Mouse (Mus musculus): ENCODE data around the gene Tmem175. TPM values are rescaled to one million over a fixed set of nuclear protein-coding genes. Genes with fewer than 3 reads are reported as not detected.

Tmem175 gene
- polyA plus RNA-seq (2014; fragmentation: Nextera tagmentation; extraction: Ambion mirVana): 21.0 and 21.9 TPM in 2 replicates

GRCm38 (mm10) chr5:108629634-108630483, at the start of gene Tmem175, which contains the start of gene Gak:
Gene Tmem175, plus strand, starts transcription at chr5:108629770.
Gene Gak, minus strand, starts transcription at chr5:108629755.
- ATAC-seq (replicated peaks; ENCODE audit: insufficient number of reproducible peaks, low FRiP score, low TSS enrichment, low read depth): peak; percentile 97
- peak; percentile 96 for DNase-seq (ENCODE audit: low spot score)
- under 1% methylated on average over 58 of the region's 58 CpGs for WGBS
- H3K9me3 ChIP-seq (replicated peaks; ENCODE audit: control insufficient read depth, low read length): no peaks in the 10 kb centered on the region
- H3K36me3 ChIP-seq (replicated peaks; ENCODE audit: control insufficient read depth, insufficient read depth, low read depth, low read length): no peaks in the 10 kb centered on the region
- peak within 1 kb of the TSS; percentile 78 for H3K27ac ChIP-seq (replicated peaks; ENCODE audit: low read depth, low read length)
- peak within 1 kb of the TSS; percentile 86 for H3K4me3 ChIP-seq (ENCODE audit: low read depth, low read length)
- no peaks in the 10 kb centered on the region for H3K27me3 ChIP-seq (ENCODE audit: control insufficient read depth, insufficient read depth, low read length)
- peak within 1 kb of the TSS; percentile 96 for H3K9ac ChIP-seq (replicated peaks; ENCODE audit: low read length)
- no peaks in the 10 kb centered on the region for H3K4me1 ChIP-seq (ENCODE audit: control insufficient read depth, insufficient read depth, low read length)
- peak within 1 kb of the TSS; percentile 85 for H3K4me2 ChIP-seq (ENCODE audit: low read depth, low read length)

GRCm38 (mm10) chr5:108581361-108581891, 48.1 kb upstream of the Tmem175 start:
- Histone ChIP-seq H3K4me2 (ENCODE audit: low read depth, low read length) (no peak overlapping the region), H3K4me1 (ENCODE audit: control insufficient read depth, insufficient read depth, low read length) (no peaks in the 10 kb centered on the region), H3K4me3 (ENCODE audit: low read depth, low read length) (no peak overlapping the region), H3K27me3 (ENCODE audit: control insufficient read depth, insufficient read depth, low read length) (no peaks in the 10 kb centered on the region), H3K9me3 (replicated peaks; ENCODE audit: control insufficient read depth, low read length) (no peaks in the 10 kb centered on the region), H3K27ac (replicated peaks; ENCODE audit: low read depth, low read length) (no peak overlapping the region), H3K36me3 (replicated peaks; ENCODE audit: control insufficient read depth, insufficient read depth, low read depth, low read length) (peaks cover 10% of the 10 kb centered on the region), H3K9ac (replicated peaks; ENCODE audit: low read length) (no peak overlapping the region)
- 91% methylated on average over 3 of the region's 3 CpGs for WGBS
- ATAC-seq (replicated peaks; ENCODE audit: insufficient number of reproducible peaks, low FRiP score, low TSS enrichment, low read depth): no peak
- no peak for DNase-seq (ENCODE audit: low spot score)

GRCm38 (mm10) chr5:108599923-108600322, 29.6 kb upstream of the Tmem175 start:
- Histone ChIP-seq H3K36me3 (replicated peaks; ENCODE audit: control insufficient read depth, insufficient read depth, low read depth, low read length) (peaks cover 6% of the 10 kb centered on the region), H3K27me3 (ENCODE audit: control insufficient read depth, insufficient read depth, low read length) (no peaks in the 10 kb centered on the region), H3K9me3 (replicated peaks; ENCODE audit: control insufficient read depth, low read length) (no peaks in the 10 kb centered on the region), H3K4me3 (ENCODE audit: low read depth, low read length) (no peak overlapping the region), H3K27ac (replicated peaks; ENCODE audit: low read depth, low read length) (no peak overlapping the region), H3K4me2 (ENCODE audit: low read depth, low read length) (no peak overlapping the region), H3K4me1 (ENCODE audit: control insufficient read depth, insufficient read depth, low read length) (no peaks in the 10 kb centered on the region), H3K9ac (replicated peaks; ENCODE audit: low read length) (no peak overlapping the region)
- WGBS: 91% methylated on average over 1 of the region's 1 CpGs
- no peak for DNase-seq (ENCODE audit: low spot score)
- ATAC-seq (replicated peaks; ENCODE audit: insufficient number of reproducible peaks, low FRiP score, low TSS enrichment, low read depth): no peak

GRCm38 (mm10) chr5:108602537-108602936, 27.0 kb upstream of the Tmem175 start:
- Histone ChIP-seq H3K4me3 (ENCODE audit: low read depth, low read length) (no peak overlapping the region), H3K36me3 (replicated peaks; ENCODE audit: control insufficient read depth, insufficient read depth, low read depth, low read length) (peaks cover 5% of the 10 kb centered on the region), H3K27ac (replicated peaks; ENCODE audit: low read depth, low read length) (no peak overlapping the region), H3K9me3 (replicated peaks; ENCODE audit: control insufficient read depth, low read length) (no peaks in the 10 kb centered on the region), H3K4me2 (ENCODE audit: low read depth, low read length) (no peak overlapping the region), H3K4me1 (ENCODE audit: control insufficient read depth, insufficient read depth, low read length) (no peaks in the 10 kb centered on the region), H3K9ac (replicated peaks; ENCODE audit: low read length) (no peak overlapping the region), H3K27me3 (ENCODE audit: control insufficient read depth, insufficient read depth, low read length) (no peaks in the 10 kb centered on the region)
- ATAC-seq (replicated peaks; ENCODE audit: insufficient number of reproducible peaks, low FRiP score, low TSS enrichment, low read depth): no peak
- DNase-seq (ENCODE audit: low spot score): no peak
- WGBS: 94% methylated on average over 9 of the region's 9 CpGs

DNA sequence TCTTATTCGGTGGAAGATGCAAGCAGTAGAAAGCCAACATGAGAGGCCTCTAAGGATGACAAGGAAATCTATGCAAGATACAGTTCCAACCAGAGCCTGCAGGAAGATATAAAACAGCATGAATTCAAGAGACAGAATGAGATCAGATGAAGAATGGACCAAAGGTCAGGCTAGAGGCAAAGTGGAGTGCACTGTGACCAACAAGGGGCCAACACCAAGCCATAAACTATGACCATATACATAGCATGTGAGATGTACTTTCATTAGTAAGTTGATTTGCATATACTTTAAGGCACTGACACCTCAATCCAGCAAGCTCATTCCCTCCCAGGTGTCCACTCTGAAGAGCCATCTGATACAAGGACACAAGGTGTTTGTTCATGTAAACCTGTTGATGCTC, 19.1 kb upstream of the Tmem175 start:
- no peaks in the 10 kb centered on the region for H3K4me1 ChIP-seq (ENCODE audit: control insufficient read depth, insufficient read depth, low read length)
- WGBS: 96% methylated on average over 1 of the region's 1 CpGs
- H3K27ac ChIP-seq (replicated peaks; ENCODE audit: low read depth, low read length): no peak overlapping the region
- H3K4me2 ChIP-seq (ENCODE audit: low read depth, low read length): no peak overlapping the region
- no peak for ATAC-seq (replicated peaks; ENCODE audit: insufficient number of reproducible peaks, low FRiP score, low TSS enrichment, low read depth)
- no peak overlapping the region for H3K4me3 ChIP-seq (ENCODE audit: low read depth, low read length)
- no peaks in the 10 kb centered on the region for H3K9me3 ChIP-seq (replicated peaks; ENCODE audit: control insufficient read depth, low read length)
- H3K9ac ChIP-seq (replicated peaks; ENCODE audit: low read length): no peak overlapping the region
- no peak for DNase-seq (ENCODE audit: low spot score)
- no peaks in the 10 kb centered on the region for H3K27me3 ChIP-seq (ENCODE audit: control insufficient read depth, insufficient read depth, low read length)
- H3K36me3 ChIP-seq (replicated peaks; ENCODE audit: control insufficient read depth, insufficient read depth, low read depth, low read length): peaks cover 3% of the 10 kb centered on the region

DNA sequence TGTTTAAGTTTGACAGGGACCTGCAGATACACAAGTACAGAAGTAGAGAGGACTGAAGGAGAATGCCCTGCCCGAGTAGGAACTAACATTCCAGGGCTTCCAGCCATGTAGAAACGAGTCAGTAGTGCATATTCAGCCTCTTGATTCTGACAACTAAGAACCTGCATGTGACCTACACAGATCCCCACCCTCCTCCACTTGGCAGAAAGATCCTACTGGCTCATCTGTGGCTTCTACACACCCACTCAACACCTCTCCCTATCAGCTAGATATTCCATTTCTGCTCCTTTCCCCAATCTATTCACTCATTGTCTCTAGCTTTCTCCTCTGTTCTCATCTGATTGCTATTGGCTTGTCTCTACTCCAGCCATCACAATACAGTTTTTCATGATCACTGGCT, 7.7 kb upstream of the Tmem175 start:
- Histone ChIP-seq H3K36me3 (replicated peaks; ENCODE audit: control insufficient read depth, insufficient read depth, low read depth, low read length) (peaks cover 7% of the 10 kb centered on the region), H3K4me2 (ENCODE audit: low read depth, low read length) (no peak overlapping the region), H3K4me3 (ENCODE audit: low read depth, low read length) (no peak overlapping the region), H3K9me3 (replicated peaks; ENCODE audit: control insufficient read depth, low read length) (no peaks in the 10 kb centered on the region), H3K27me3 (ENCODE audit: control insufficient read depth, insufficient read depth, low read length) (no peaks in the 10 kb centered on the region), H3K4me1 (ENCODE audit: control insufficient read depth, insufficient read depth, low read length) (no peaks in the 10 kb centered on the region), H3K9ac (replicated peaks; ENCODE audit: low read length) (no peak overlapping the region), H3K27ac (replicated peaks; ENCODE audit: low read depth, low read length) (no peak overlapping the region)
- no peak for ATAC-seq (replicated peaks; ENCODE audit: insufficient number of reproducible peaks, low FRiP score, low TSS enrichment, low read depth)
- DNase-seq (ENCODE audit: low spot score): no peak
- 79% methylated on average over 2 of the region's 2 CpGs for WGBS

DNA sequence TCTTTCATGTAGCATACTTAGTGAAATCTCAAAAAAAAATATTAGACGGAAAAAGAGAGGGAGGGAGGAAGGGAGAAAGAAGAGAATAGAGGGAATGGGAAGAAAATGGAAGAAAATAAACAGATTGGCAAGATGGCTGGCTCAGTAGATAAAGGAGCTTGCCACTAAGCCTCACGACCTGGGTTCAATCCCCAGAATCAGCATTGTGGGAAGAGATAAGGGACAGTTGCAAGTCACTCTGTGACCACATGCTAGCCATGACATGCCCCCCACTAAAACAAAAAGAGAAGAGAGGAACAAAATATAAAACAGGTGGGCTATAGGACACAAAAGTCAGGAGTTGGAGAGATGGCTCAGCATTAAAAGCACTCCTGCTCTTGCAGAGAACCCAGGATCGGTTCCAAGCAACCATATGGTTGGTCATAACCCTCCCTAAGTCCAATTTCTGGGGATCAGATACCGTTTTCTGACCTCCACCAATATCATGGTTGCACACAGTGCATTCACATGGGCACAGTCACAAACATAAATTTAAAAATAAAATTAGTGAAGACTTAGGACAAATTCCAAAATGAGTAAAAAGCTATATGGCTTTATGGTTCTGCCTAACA, 3.4 kb upstream of the Tmem175 start:
- Histone ChIP-seq H3K9me3 (replicated peaks; ENCODE audit: control insufficient read depth, low read length) (no peaks in the 10 kb centered on the region), H3K4me1 (ENCODE audit: control insufficient read depth, insufficient read depth, low read length) (no peaks in the 10 kb centered on the region), H3K27me3 (ENCODE audit: control insufficient read depth, insufficient read depth, low read length) (no peaks in the 10 kb centered on the region), H3K27ac (replicated peaks; ENCODE audit: low read depth, low read length) (no peak overlapping the region), H3K4me2 (ENCODE audit: low read depth, low read length) (no peak overlapping the region), H3K4me3 (ENCODE audit: low read depth, low read length) (no peak overlapping the region), H3K9ac (replicated peaks; ENCODE audit: low read length) (no peak overlapping the region), H3K36me3 (replicated peaks; ENCODE audit: control insufficient read depth, insufficient read depth, low read depth, low read length) (peaks cover 7% of the 10 kb centered on the region)
- 82% methylated on average over 4 of the region's 4 CpGs for WGBS
- DNase-seq (ENCODE audit: low spot score) (no peak), ATAC-seq (replicated peaks; ENCODE audit: insufficient number of reproducible peaks, low FRiP score, low TSS enrichment, low read depth) (no peak)
